Mouse (Mus musculus) urinary bladder, postnatal 25 days (tissue): Measurements from ENCODE around the gene Pou2f2.
A peak's percentile ranks its signal among the peaks of the same experiment; 100 is the strongest.

ENCODE experiments used
- DNase-seq: peaks from one replicate; pipeline ENCODE4 v3.0.0; 2022; ENCODE audit warnings: low spot score

Gene Pou2f2

GRCm38 (mm10) chr7:25098169-25098568 lies 81.4 kb downstream of the Pou2f2 start:
- DNase-seq, result no peak

- DNase-seq, result no peak
These were observed 89.7 kb downstream of the Pou2f2 start for GRCm38 (mm10) chr7:25089875-25090274.

- DNase-seq, result no peak
These were observed 90.6 kb downstream of the Pou2f2 start for GRCm38 (mm10) chr7:25088968-25089367.

- no peak for DNase-seq
These were observed 91.0 kb downstream of the Pou2f2 start for GRCm38 (mm10) chr7:25088531-25088930.

GRCm38 (mm10) chr7:25087972-25088371 lies 91.6 kb downstream of the Pou2f2 start:
- DNase-seq, result no peak

- DNase-seq, result no peak
These were observed 92.1 kb downstream of the Pou2f2 start for GRCm38 (mm10) chr7:25087256-25087912.

GRCm38 (mm10) chr7:25086656-25087055 lies 92.9 kb downstream of the Pou2f2 start:
- DNase-seq, result no peak

GRCm38 (mm10) chr7:25084621-25085020 lies 94.9 kb downstream of the Pou2f2 start:
- no peak for DNase-seq

- no peak for DNase-seq
These were observed 97.0 kb downstream of the Pou2f2 start for GRCm38 (mm10) chr7:25082510-25082909.

GRCm38 (mm10) chr7:25080431-25080830 lies 99.1 kb downstream of the Pou2f2 start:
- DNase-seq, result no peak

GRCm38 (mm10) chr7:25079496-25080026 lies 100.0 kb downstream of the Pou2f2 start:
- no peak for DNase-seq

- DNase-seq, result no peak
These were observed 102.1 kb downstream of the Pou2f2 start for GRCm38 (mm10) chr7:25077414-25077755.

GRCm38 (mm10) chr7:25076663-25077413 lies 102.7 kb downstream of the Pou2f2 start:
- peak; percentile 88 for DNase-seq

- DNase-seq, result no peak
These were observed 103.2 kb downstream of the Pou2f2 start for GRCm38 (mm10) chr7:25076296-25076662.

- no peak for DNase-seq
These were observed 105.6 kb downstream of the Pou2f2 start for GRCm38 (mm10) chr7:25073924-25074323.

GRCm38 (mm10) chr7:25072716-25073390 lies 106.7 kb downstream of the Pou2f2 start:
- DNase-seq, result peak; percentile 33

GRCm38 (mm10) chr7:25071979-25072715 lies 107.4 kb downstream of the Pou2f2 start, which contains the start of the genes Grik5 and Zfp574:
Gene Grik5, minus strand, starts transcription at chr7:25072346.
Gene Zfp574, plus strand, starts transcription at chr7:25072567.
- DNase-seq, result peak; percentile 26

GRCm38 (mm10) chr7:25068724-25069123 lies 110.8 kb downstream of the Pou2f2 start:
- DNase-seq, result no peak

- DNase-seq, result no peak
These were observed 111.4 kb downstream of the Pou2f2 start for GRCm38 (mm10) chr7:25067909-25068656.

GRCm38 (mm10) chr7:25067338-25067737 lies 112.2 kb downstream of the Pou2f2 start:
- no peak for DNase-seq

- DNase-seq, result no peak
These were observed 115.6 kb downstream of the Pou2f2 start for GRCm38 (mm10) chr7:25063900-25064299.
